Mouse (Mus musculus) layer of hippocampus, adult 9-10 months (tissue): ENCODE data around the gene March2.

ENCODE experiments used
- DNase-seq: peaks from one replicate; pipeline ENCODE4 v3.0.0; 2022; ENCODE audit warnings: low spot score

March2 gene

DNA sequence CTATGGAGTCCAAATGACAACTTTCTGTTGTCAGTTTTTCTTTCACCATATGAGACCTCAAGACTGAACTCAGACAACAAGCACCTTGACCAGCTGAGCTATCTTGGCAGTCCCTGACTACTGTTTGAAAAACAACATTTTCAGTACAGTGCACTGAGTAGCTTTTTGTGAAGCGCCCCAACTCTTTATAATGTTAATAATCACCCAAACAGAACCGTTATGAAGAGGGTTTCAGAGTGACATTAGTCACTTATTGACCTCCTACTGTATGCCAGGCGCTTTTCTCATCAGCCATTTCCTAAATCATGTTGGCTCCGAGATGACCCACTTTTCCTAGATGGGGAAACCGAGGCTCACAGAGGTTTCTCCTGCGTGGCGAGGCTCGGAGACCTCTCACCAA is 488 bp downstream of the March2 start:
- no peak for DNase-seq

DNA sequence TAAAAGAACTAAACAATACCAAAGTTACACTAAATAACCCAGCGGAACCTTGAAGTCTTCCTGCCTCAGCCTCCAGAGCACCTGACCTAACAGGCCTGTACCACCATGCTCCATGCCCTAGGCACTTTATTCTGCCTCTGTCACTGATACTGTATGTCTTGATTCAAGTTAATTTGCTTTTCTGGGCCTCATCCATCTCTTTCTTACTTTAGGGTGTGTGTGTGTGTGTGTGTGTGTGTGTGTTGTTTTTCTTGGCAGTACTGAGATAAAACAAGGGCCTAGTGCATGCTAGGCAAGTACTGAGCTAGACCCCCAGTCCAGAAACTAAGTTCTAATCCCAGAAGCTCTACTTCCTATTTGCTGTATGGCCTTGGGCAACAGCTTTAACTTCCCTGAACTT is 1.2 kb downstream of the March2 start:
- no peak for DNase-seq

DNA sequence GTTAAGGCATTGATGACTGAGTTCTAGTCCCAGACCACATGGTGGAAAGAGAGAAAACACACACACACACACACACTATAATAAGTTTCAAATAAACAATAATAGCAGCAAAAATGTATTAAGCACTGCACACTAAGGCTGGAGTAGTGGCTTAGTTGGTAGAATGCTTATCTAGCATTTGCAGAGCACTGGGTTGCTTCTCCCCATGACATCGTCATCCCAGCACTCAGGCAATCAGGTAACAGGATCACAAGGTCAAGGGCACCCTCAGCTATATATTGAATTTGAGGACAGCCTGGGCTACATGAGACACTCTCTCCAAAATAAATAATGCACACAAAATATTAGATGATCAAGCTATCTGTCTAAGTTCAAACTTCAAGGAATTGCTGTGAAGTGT is 3.7 kb downstream of the March2 start:
- DNase-seq, result no peak

DNA sequence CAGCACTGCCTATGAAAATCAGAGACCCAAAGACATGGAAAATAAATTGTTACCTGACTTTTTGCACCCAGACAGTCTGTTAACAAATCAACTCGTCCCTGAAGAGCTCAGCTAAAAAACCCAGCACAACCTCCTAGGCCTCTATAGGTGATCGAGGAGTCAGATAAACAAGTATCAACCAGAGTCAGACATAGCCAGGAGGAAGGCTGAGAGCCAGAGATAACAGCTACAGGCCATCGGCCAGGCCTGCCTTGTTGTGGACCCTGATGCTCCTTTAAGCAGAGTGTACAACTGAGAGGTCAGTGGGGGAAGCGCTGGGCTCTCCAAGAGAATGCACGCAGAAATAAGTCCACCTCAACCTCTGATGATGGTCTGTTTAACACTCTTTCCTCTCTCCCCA is 5.2 kb downstream of the March2 start:
- no peak for DNase-seq

DNA sequence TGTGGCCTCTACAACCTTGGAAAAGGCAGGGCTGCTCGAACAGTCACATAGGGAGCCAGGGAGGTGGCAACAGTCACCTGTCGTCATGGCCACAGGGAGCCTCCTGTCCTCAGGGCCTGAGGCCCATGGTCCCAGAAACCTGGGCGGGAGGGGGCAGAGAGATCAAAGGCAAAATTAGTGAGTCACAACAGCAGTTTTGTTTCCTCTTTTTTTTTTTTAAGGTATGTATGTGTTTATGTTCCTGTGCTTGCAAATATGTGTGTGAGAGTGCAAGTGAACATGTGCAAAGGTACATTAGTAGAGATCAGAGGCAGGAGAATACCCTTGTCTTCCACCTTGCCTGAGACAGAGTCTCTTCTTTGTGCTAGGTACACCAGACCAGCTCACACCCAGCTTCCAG is 8.6 kb downstream of the March2 start:
- DNase-seq, result no peak

DNA sequence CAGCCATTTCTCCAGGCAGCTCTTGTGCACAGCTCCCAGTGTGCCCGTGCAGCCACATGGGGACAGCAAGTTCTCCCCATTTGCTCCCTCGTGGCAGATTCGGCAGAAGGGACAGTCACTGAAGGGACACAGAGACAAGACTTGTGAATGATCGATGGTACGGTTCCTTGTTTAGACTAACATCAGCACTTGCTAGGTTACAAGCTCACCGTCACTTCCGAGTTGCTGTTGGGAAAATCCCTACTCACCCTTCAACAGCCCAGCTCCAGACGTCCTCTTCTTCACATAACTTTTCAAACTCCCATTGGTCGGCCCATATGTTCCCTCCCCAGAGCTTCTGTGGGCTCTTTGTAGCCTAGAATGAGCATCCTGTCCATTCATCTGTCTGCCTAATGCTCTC is 15.4 kb downstream of the March2 start:
- no peak for DNase-seq

DNA sequence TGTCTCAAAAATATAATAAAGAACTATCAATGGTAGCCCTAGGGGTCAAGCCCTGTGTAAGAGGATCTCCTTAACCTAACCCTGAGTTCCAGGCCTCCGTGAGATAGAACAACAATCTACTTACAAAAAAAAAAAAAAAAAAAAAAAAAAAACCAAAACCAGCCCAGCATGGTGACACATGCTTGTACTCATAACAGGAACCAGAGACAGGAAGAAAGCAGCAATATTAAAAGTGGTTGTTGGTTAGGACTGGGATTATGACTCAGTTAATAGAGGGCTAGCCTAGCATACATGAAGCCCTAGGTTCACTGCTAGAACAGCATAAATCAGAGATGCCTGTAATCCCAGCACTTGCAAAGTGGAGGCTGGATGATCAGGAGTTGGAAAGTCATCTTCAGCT is 16.3 kb downstream of the March2 start:
- DNase-seq, result no peak

DNA sequence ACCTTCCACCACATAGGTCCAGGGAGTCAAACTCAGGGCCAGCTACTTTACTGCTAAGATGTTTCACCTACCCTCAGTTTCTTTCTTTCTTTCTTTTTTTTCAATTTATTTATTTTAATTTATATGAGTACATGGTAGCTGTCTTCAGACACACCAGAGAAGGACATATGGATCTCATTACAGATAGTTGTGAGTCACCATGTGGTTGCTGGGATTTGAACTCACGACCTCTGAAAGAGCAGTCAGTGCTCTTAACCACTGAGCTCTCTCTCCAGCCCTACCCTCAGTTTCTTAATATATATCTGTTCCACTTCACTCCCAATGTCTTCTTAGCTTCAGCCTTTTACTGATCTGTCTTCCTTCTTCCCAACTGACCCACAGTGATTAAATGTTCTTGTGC is 23.0 kb downstream of the March2 start:
- DNase-seq, result no peak

DNA sequence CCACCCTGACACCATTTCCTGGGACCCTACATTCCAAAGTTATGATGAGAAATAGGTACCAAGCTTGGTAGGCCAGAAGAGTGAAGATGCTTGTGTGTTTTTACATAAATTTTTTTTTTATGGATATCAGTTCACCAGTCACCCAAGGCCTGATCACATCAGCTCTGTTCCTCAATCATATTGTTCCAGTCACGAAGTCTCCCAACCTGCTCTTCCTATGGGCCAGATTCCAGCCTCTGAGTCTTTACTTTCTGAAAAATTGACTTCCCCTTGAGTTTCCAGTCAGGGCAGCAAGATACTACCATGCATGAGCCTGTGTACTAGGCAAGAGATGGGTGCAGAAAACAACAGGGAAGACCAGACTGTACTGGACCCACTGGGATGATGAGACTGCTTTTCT is 31.7 kb downstream of the March2 start, which contains the start of gene Hnrnpm:
TSS of gene Hnrnpm (minus strand) at position 101 of the 400 bp plus-strand sequence.
- DNase-seq, result no peak

DNA sequence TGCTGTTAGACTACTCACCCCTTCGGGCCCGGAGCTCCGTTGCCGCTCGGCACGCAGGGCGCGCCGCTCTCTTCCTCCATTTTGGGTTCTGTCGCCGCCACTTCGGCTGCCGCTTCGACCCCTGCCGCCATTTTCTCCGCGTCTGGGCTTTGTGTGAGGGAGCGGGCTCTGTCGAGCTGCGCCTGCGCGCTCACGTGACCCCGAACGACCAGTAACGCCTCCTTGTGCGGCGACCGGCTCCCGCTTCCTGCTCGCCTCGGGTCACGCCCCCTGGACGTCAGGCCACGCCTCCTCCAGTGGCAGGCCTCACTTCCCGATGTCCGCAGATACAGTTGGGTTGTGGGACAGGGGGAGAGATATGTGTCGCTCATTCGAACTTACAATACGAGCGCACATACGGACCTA is 33.2 kb downstream of the March2 start:
- DNase-seq, result peak; percentile 92

DNA sequence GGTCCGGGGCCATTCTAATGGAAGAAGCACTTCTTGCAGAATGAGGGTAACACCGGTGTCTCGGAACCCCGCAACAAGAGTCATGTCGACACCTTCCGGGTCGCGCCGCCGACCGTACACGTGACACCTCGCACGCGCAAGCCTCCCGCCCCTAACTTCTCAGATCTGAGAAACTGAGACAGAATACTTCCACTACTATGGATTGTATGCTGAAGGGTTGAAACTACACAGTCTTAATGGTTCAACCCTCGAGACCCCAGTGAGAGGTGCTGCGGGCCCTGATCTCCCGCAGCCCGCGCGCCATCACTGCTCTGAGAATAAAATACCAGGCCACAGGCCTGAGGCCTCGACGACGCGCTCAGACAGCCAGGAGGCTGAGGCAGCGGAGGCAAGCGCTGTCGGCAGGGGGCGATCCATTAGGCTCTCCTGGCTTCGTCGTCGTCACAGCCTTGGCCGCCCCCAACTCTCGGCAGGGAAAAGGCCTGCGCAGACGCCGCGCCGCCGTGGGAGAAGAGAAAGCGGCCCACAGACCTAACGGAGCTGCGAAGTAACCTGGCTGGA is 33.7 kb downstream of the March2 start:
- DNase-seq, result peak; percentile 51

DNA sequence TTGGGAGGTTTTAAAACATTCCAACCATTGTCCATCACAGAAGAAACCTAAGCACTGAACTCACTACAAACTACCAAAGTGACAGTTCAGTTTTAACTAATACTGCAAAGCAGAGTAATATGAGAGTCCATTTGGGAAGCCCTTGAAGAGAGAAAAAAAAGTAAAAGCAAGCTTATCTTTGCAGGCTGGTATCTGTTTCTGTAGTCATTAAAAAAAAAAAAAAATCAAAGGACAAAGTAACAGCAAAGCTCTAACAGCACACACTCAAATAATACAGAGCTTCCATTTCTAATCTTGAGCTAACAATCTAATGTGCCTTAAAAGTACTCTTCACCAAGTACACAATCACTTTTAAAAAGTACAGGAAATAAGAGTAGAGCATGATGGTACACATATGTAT is 36.7 kb downstream of the March2 start:
- no peak for DNase-seq

DNA sequence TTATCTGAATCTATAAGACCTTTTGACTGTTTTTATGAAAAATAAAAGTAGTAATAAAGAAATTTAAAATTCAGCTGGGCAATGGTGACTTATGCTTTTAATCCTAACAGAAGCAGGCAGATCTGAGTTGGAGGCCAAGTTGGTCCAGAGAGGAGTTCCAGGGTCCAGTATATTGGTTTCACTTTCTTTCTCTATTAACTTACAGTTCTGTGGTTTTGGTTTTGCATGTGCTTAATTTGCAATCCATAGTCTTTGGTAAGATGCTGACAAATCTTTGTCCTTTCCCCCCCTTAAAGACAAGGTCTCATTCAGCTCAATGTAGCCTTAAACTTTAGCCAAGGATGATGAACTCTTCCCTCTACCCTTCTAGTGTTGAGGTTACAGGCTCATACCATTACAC is 39.7 kb downstream of the March2 start:
- no peak for DNase-seq

DNA sequence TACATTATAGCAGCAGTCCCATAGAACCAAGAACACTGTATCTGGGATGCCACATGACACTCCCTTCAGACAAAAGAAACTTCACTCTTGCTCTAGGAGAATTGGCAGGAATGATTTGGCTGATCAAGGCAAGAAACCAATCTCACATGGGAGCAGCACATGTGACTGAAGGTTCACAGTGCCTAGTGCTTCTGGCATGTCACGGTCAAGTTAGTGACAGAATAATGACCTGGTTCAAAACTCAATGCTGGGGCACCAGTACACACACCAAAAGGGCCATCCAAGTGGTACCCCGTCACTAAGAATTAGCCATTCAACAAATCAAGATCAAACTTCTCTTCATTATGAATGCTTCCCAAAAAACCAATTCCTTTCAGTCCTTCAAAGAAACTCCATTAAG is 42.4 kb downstream of the March2 start:
- DNase-seq, result no peak

DNA sequence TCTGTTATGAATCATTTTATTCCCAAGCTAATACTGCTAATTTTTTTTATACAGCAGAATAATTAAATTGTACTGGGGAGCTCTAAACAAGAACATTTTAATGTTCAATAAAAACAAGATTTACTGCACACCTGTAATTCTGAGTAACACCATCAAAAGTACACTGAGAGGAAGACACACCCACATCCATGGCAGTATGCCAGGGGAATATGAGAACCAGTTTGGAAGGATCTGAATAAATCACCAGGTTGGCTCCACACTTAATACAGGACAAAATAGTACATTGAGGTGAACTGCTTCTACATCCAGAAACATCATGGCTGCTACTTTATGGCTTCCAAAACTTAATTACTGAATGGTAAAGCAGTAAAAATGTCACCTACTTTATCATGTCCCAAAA is 43.0 kb downstream of the March2 start:
- DNase-seq, result no peak

DNA sequence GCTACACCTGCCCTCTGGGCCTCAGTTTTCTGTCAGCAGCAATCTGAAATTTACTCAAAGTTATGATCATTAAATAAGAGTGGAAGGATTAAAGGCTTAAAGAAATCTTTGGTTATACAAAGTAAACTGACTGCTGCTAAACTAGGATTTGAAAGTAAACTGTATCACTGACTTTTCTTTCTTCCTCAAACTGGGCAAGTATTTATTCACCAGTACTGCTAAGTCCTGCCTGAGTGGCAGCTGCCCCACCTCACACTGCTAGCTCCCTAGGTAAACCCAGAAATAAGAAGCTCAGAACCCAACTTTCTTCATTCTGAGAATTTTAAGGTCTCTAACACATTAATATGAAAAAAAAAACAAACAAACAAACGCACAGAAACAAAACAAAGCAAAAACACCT is 44.6 kb downstream of the March2 start:
- DNase-seq, result no peak

DNA sequence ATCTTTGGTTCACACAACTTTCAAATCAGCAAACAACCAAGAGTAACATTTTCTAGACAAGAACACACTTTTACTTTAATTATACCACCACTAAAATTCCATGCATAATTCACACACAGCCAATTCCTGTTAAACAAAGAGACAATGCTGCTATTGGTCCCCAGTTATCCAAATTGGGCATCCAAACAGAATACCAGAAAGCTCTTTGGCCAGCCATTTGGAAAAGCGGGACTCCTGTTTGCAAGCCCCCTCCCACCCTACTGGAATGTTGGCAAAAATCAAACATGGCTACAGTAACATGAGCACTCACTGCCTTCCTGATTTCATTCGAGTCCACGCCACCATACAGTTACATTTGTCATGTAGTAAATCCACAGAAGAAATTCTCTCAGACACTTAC is 48.8 kb downstream of the March2 start:
- DNase-seq, result no peak

DNA sequence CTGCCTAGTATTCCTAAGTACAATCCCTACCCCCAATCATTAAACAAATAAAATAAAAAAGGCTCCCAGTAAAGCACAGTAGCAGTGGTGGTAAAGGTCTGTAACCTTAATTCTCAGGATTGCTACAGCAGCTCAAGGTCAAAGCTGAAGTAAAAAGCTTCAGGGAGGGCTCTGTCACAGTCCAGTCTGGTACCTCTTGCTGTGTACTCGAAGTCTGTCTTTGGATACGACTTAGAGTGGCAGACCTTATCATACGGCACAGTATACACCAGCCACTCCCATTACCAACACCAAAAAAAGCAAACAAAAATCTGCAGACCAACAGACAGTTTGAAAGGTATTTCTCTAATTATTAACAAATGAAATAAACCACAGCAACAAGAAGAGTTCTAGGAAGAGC is 51.7 kb downstream of the March2 start:
- no peak for DNase-seq

DNA sequence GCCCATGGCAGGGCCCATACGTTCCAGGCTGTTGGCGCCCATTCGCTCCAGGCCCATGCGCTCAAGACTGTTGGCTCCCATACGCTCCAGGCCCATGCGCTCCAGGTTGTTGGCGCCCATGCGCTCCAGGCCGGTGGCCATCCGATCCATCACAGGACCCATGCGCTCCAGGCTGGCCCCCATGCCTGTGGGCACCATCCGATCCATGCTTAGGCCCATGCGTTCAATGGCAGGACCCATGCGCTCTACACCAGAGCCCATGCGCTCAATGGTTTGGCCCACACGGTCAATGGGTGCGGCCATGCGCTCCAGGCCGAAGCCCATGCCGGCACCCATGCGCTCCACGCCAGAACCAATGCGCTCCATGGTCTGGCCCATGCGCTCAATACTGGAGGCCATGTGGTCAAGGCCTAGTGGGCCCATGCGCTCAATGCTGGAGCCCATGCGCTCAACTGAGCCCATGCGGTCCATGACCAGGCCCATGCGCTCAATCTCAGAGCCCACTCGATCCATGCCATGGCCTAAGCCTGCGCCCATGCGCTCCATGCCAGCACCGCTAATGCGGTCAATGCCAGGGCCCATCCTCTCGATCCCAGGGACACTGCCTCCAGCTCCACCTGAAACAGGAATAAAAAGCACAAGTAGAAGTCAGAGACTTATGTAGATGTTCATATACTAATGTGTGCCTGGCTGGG is 68.5 kb downstream of the March2 start:
- no peak for DNase-seq

DNA sequence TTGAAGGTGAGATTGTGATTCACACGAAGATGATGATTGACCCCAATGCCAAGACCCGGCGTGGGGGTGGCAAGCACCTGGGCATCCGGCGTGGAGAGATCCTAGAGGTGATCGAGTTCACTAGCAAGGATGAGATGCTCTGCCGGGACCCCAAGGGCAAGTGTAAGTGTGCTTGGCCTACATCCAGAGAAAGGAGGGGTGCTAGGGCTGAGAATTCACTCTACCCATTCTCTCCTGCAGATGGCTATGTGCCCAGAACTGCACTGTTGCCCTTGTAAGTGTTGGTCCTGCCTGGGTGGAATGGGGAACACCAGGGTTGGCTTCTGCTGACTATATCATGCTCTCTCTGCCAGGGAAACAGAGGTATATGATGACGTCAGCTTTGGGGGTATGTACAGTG is 73.4 kb downstream of the March2 start:
- DNase-seq, result no peak

DNA sequence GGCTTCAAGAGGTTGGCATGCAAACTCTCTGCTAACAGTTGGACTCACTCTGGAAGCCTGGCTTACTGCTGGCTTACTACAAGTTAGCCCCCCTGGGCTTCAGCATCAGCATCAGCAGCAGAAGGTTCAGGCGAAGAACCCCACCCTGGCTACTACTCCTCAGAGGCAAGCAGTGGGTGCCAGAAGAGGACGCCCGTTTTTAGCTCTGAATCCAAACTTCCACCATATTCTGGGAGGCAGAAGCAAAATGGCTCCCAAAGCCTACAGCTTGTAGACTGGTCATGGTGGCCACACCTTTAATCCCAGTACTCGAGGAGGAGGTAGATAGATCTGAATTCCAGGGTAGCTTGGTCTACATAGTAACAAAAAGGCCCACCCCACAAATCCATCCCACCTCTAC is 74.4 kb downstream of the March2 start:
- no peak for DNase-seq

DNA sequence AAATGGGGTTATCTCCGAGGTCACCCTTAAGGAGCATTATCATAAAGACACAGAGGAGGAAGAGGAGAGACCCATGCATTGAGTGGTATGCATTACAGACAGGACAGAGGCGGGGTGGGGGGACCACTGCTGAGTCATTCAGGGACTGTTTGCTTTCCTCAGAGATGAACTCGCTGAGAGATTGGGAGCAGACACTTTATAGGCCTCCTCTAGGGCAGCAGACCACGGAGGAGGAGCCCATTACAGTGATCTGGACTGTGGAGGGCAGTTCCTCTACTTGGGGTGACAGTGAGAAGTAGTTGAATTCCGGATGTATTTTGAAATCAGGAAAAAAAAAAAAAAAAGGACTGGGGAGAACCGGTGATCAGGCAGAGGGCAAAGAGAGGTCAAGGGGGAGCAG is 78.7 kb downstream of the March2 start:
- DNase-seq, result no peak

DNA sequence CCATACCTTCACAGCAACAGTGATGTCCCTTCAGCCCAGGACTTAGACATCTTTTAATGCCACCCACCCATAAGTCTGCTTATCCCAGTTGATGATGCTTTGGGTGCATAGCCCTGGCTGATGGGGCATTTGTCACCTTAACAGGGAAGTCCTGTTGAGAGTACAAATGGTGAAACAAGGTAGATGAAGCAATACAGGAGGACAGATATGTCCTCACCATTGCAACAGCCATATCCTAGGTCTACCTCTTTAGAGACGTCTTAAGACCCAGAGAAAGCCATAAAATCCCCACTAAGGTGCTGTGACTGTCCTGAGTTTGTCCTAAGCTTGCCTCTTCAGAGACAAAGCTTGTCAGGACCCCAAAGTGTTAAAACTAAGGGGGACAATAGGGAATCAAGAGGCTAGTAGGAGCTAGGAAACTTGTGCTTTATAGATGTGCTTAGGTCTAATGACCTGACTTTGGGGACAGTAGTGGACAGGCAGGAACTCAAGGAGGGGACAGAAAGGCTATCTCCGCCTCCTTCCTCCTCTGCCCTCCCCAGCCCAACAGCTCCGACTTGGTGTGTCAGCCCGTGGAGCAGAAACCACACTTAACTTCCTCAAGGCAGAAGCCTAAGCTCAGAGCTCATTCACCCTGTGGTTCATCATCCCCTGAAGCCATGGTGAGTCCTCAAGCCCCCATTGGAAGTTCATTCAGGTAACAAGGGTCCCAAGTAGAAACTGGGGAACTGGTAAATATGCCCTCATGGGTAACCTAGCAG is 80.8 kb downstream of the March2 start, which contains the start of gene Pram1:
TSS of gene Pram1 (plus strand) at position 541 of the 761 bp plus-strand sequence.
- DNase-seq, result no peak
